Mouse (Mus musculus) myocyte (in vitro differentiated cells): ENCODE measurements around the gene Oog3.

Experiments
- E2F4 ChIP-seq: IDR thresholded peaks from one replicate; pipeline ENCODE4 v1.6.1; 2011; ENCODE audit warnings: mild to moderate bottlenecking, control low read depth, moderate library complexity; ENCODE audit not compliant: insufficient read depth
- MAX ChIP-seq: IDR thresholded peaks from one replicate; pipeline ENCODE4 v1.6.1; 2011; ENCODE audit warnings: low read depth, mild to moderate bottlenecking, control low read depth
- POLR2A ChIP-seq: IDR thresholded peaks from one replicate; pipeline ENCODE4 v1.6.1; 2011; ENCODE audit warnings: low read depth, mild to moderate bottlenecking, control low read depth, moderate library complexity; ENCODE audit not compliant: insufficient read length
- POLR2AphosphoS2 ChIP-seq: IDR thresholded peaks from one replicate; pipeline ENCODE4 v1.6.1; 2011; ENCODE audit warnings: low read depth, control low read depth; ENCODE audit not compliant: insufficient read length

GRCm38 (mm10) chr4:144162563-144162962, at the start of gene Oog3:
- TF ChIP-seq POLR2A (no peak), POLR2AphosphoS2 (no peak), MAX (no peak), E2F4 (no peak)
